Mouse (Mus musculus) urinary bladder, postnatal 36 days (tissue): Measurements from ENCODE around the gene Hpgd.
"Not testable (repeated sequence)": the region's sequence is repeated elsewhere in the genome, so short reads cannot be mapped to it uniquely, and the experiment has no call there.

ENCODE experiments used
- DNase-seq, 2 experiments: peaks; one replicate each; pipeline ENCODE4 v3.0.0; 2022; ENCODE audit warnings: low spot score in 2 of 2, mixed read lengths in 1 of 2

Hpgd gene

DNA sequence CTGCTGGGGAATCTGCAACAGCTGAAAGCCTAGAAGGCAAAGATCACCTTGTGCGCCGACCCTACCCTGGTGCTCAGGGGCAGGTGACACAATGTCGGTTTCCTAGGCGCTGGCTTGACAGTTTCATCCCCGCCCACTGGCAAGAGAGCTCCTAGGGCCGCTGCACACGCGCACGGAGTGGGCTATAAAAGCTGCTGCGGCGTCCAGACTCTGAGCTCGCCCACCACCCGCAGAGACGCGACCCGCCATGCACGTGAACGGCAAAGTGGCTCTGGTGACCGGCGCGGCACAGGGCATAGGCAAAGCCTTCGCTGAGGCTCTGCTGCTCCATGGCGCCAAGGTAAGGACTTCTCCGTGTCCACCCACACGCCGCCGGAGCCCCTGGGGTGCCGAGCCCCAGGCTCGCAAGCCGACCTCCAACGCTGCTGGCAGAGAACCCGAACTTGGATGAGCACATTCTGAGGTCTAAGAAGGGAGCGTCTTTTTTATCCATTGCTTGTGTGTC, at the start of gene Hpgd:
Hpgd (plus strand) TSS at position 213 of the 505 bp plus-strand sequence.
- DNase-seq: peak; percentile 76 to 77

DNA sequence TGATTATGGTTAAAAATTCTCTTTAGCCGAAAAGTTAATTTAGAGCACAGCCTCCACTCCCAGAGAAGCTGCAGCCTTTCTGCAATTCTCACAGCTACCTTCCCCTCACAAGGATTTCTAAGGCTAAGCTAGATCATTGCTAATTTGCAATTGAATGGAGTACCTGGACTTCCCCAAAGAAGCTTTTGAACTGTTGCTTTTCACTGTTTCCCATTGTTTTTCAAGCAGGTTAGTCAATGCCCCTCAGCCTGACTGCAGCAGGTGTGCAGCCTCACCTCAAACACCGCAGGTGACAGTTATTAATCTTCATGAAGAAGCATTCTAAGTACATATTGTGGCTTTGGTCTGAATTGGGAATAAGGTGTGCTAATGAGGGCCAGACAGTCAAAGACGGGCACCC, 42.7 kb upstream of the Hpgd start:
- DNase-seq: not testable (repeated sequence)

DNA sequence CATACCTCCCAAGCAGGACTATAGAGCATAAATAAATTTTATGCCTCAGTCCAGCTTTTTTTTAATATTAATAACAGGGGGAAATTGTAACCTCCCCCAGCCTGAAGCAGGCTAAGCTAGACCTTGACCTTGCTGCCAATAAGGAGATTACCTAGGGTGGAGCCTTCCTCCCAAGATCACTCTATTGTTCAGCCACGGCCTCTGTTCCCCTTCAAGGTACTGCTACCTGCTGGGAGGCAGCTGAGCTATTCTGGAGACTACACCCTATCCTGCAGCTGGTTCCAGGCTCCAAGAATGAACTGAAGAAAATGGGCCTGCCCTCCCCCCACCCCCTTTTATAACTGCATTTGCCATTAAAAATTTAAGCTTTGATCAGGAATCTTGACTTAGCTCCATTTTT, 42.1 kb upstream of the Hpgd start:
- DNase-seq: no peak

DNA sequence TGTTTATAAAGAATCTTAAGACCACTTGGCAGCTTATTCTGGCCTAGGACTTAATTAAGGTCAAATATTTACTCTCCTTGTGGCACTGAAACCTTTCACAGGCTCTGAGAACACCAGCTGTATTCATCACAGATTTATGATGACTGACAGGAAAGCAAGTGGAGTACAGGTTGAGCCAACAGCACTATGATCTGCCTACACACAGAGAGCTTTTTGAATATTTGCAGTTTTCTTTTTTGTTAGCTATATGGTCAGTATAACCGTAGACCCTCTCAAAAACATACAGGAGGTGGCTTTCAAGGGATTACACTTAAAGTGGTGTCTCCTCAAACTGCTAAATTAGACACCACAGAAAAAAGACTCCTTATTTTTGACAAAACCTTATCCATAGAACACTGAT, 33.2 kb upstream of the Hpgd start:
- no peak for DNase-seq

DNA sequence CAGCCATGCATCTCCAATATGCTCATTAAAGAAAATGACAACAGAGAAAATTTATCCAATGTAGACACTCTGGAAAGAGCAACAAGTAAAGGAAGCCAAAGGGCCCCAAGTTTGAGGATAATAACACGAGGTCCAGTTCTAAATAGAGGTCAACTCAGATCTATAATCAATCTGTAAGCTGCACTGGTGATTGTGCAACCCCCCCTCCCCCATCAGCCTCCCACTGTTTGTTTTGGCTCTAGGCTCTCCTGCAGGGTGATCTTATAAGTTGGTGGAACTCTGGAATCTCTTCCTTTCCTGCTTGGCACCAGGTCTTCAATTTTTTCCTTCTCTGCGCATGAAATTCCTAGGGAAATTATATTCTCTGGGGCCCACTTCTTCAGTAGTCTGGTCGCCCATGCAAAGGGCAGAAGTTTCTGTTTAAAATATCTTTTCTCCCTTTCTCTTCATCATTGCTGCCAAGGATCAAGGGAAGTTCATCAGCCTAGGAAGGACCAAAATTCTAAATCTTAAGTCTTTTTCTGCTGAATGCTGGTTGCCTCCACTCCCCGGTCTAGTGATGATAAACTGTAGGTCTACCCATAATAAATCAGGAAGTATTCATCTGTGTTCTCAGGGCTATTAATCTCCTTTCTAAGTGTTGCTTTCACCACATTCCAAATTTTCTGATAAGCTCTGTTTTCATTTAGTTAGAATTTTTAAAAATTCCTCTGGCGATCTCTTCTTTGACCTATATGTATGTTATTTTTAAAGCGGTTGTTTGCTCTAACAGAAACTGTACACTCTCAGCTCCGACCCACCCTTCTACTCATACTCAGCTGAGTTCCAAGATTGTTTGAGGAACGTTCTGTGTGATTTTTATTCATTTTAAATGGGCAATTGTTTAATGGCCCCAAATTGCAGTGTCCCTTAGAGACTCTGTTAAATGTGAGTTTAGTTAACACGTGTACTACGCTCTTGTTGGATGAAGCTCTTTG, 24.4 kb upstream of the Hpgd start:
- peak in 1 of 2 experiments; percentile 70 for DNase-seq

DNA sequence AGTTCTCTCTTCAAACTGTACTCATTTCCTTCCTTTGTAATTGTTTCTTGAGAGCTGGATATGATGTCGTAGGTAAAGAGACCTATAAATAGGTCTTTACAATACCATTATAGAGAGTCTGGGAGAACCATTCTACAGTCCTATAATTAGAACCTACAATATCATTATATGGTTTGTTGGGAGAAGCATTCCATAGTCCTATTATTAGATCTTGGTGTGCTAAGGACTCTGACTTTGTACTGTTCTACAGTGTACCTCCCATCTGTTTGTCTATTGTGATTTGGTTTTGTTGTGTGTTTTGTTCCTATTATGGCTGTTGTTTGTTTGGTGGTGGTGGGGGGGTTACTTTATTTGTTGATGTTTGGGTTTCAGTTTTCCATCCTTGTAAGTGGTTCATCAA, 21.5 kb upstream of the Hpgd start:
- DNase-seq: no peak

DNA sequence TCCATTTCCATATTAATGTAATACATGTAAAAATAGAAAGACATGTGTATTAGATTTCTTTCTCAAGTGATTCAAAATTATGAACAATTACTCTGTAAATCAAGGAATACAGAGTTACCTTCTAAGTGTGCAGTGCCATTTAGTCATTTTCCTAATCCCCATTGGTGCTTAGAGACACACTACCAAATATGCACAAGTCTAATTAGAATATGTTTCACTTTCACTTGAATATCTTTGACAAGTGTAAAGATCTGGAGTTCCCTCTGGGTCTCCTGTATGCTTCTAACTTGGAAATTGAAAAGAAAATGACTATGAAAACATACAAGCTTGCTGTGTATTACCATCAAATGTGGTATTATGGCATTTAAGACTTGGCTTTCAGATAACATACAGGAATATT, 19.1 kb upstream of the Hpgd start:
- DNase-seq: no peak

DNA sequence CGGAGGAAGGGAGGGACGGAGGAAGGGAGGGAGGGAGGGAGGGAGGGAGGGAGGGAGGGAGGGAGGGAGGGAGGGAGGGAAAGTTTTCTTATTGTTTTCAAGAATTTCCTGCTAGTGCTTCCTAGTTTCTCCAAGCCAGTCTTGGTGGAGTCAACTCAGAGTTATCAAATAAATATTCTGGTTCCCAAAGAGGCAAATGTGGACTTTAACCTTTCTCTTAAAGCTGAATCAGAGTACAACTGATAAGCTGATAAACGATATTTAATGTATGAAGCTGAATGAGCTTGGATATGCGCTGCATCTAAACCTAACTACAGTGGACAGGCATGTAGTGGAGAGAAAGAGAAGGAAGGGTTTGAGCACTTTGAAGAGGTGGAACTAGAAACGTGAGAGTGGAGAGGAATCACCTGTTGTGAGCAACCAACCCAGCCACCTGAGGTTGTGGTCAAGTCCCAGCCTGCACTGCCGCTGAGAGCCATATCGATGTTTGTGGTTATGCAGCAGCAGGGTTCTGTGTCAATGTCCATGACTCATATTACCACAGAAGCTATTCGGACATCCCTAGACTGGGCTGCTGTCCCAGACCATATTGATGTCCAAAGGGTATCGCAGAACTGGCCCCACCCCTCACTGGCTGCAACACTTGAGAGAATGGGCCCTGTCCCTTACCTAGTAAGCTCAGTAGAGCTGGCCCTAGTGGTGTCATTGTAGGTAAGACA, 16.4 kb upstream of the Hpgd start:
- peak; percentile 69 to 71 for DNase-seq

DNA sequence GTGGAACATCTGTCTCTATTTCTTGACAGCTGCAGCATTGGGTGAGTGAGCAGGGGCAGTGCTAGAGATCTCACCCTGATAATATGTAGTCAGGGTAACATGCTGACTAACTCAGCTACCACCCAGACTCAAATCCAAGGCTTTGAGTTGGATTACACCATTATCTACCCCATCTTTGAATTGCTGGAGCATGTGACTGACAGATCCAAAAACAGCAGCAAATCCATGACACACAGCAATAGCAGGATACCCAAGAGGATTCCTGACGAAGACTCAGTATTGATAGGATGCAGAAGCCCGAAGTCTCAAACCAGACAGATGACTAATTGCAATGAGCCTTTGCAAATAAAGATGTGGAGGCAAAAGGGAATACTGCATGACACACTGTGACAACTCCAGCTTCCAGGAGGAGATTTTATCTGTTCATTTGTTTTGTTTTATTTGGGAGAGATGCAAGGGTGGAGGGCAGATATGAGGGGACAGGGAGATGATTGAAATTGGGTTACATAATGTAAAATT, 15.8 kb upstream of the Hpgd start:
- no peak for DNase-seq

DNA sequence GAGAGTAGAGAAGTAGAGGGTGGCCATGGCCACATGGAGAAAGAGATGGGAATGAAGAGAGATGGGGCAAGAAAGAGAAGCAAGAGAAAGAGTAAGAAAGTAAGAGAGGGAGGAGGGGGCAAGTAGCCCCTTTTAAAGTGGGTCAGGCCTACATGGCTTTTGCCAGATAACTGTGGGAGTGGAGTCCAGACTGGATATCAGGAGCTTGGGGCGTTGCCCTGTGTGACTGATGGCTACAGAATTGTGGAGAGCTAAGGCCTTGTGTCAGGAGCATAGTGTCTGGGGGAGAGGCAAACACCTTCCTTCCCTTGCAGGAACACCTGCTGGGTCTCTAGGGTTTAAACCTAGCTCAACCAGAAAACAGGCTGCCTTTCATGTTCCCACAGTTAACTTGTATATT, 10.4 kb upstream of the Hpgd start:
- DNase-seq: no peak

DNA sequence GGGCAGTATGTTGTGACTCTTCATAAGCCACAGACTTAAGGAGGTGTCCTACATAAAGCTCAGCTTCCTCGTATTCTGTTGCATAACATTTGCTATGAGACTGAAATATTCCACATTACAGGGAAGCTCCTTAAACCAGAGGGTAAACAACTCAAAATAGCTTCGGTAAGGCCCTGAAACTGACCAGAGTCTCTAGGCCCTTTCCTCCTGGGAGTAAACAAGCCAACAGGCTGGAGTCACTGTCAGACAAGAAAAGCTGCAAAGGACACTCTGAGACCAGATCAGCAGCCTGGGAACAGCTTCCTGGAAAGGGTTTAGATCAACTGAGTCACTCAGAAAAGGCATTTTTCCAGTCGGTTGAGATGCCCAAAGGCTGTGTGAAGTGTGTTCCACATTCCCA, 9.4 kb upstream of the Hpgd start:
- DNase-seq: no peak

DNA sequence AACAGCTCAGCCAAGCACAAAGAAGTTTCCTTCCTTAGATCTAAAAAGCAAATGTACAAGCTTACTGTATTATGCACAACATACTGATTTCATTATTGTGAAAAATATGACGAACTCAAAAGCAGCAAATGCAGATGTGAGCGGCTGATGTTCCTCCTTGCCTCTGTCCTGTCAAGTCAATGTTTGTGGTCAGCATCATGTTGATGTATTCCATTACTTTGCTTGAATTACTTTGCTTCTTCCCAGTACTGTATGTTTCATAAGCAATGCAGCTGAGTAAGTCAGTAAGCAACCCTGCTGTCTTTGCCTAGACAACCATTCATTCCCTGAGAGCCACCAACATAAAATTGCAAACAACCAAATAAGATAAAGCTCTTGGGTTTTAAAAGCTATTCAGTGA, 7.7 kb upstream of the Hpgd start:
- DNase-seq: no peak

DNA sequence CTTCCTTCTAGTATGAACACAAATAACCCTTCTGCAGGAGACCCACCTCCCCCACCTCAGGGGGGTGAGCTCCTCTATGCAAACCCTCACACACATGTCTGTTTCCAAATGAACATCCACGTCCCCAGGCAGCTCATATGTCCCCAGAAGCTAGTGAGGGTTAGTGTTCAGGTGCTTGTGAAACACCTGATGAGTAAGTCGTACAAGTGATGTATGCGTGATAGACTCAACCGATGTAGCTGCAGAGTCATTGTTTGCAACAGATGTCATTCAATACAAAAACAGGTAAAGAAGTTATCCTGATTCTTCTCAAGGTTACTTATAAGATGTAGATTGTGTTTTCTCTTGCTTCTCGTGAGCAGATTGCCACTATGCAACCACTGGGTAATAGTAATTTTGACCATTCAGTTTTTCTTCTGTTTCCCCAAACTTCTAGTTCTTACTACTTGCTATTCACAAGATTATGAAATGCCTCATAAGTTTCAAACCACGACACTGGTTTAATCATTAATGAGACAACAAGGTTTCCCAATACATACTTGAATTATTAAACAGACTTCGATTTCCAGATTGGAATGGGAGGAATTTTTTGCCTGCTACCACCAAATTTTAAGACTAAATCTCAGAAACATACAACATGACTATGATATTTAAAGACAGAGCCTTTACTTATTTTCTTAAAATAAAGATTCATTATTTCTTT, 6.9 kb upstream of the Hpgd start:
- no peak for DNase-seq

DNA sequence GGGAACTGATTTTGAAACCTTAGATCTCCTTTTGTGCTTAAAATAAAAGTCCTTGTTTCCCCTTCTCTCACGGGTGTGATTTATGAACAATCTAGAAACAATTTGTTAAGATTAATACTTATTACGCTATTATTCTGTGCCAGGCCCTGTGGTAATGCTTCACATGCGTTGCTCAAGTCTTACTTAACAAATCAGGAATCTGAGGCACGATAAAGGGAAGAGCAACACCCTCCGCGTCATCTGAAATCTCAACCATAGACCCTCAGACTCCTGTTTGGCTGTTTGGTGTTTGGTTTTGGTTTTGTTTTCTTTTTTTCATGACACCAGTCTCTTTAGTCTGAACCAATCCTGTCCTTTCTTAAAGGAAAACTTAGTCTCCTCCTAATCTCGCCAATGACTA, 2.1 kb upstream of the Hpgd start:
- DNase-seq: no peak

DNA sequence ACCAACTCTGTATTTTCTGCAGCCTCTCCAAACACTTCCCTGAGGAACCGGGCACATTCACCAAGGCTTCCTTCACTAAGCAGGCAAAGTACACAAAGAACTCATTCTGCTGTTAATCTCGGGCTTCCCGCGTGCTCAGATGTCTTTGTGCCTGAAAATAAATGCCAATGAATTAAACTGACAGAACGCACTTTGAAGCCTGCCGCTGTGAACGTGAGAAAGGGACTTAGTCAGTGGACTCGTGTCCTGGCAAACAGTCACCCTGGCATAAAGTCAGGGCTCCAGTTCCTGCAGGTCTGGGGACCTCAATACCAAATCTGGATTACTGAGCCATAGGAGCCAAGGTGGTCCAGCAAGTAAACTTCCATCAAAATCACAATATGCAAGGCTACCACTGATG, 905 bp upstream of the Hpgd start:
- DNase-seq: peak; percentile 42 to 49

DNA sequence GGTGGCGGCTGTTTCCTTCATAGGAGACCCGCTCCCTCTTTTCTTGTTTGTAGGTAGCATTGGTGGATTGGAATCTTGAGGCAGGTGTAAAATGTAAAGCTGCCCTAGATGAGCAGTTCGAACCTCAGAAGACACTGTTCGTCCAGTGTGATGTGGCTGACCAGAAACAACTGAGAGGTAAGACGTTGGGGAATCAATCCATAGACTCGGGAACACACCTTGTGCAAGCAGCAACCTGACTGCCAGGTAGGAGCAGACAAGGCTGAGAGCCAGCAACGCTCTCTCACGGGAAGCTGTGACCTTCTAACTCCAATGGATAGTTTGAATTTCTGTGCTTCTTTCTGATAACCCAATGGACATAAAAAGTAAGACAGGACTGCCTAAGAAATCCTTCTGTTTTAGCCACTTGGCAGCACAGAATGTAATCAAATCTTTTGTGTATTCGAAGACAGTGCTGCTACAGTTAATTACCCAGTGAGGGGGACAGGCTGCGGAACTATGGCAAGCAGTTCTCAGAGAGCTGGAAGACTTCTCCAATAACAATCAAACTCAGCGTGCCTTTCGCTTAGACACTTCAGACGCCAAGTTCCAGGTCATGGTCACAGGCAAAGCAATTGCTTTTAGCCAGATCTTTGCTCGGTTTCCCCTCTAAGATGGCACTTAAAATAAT, 636 bp downstream of the Hpgd start:
- DNase-seq: peak in 1 of 2 experiments; percentile 34

DNA sequence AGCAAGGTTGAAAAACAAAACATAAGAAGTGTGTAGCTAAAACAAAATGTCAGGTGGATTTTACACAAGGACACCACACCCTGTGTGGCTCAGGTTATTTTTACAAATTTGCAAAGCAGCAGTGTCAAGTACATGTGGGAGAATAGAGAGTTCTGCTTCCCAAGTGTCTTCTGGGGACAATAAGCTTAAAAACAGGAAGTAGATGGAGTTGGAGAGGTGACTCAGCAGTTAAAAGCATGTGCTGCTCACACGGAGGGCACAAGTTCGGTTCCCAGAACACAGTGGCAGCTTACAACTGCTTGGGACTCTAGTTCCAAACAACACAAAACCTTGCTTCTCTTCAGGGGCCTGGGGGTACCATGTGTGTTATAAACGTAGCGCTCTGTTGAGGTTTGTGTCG, 5.0 kb downstream of the Hpgd start:
- DNase-seq: no peak

DNA sequence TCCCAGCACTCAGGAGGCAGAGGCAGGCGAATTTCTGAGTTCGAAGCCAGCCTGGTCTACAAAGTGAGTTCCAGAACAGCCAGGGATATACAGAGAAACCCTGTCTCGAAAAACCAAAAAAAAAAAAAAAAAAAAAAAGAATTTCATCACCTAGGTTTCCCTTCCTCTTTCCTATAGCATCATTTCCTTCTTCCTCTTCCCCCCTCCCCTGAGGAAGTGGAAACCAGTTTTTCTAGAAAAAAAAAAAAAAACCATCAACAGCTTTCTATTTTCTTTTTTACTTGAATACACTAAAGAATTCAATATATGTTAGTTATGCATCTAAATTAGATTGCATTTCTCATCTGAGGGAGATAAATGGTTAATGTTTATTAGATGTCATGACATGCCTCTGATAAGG, 6.9 kb downstream of the Hpgd start:
- not testable (repeated sequence) for DNase-seq

DNA sequence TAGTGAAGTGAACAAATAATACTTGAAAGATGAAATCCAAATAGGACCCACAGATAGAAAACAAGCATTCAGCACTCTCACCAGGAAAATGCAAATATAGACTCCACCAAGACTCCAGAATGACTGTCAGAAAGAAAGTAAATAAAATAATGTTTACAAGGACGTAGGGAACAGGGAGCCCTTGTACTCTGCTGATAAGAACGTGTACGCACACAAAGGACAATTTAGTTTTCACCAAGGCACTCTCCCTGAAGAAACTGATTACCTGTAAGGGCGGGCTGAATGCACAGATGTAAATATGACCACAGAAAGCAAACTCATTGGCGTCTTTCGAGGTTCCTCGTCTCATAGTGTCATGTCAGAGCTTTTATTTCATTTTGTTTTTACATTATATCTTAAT, 10.2 kb downstream of the Hpgd start:
- DNase-seq: no peak

DNA sequence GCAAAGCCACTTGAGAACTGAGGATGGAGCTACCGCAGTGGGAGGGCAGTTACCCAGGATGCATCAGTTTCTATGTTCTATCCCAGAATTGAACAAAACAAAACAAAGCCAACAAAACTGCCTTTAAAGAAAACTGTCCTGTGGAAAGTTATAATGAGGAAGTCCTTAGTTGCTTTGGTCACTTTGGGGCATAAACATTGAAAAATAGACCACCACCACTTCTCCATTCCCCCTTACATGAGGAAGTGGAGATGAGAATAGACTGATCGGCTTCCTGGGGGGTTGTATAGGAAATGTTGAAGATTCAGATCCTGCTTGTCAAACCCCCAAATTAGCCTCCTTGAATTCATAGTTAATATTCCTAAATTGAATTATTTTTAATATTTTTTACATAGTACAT, 19.2 kb downstream of the Hpgd start:
- no peak for DNase-seq

DNA sequence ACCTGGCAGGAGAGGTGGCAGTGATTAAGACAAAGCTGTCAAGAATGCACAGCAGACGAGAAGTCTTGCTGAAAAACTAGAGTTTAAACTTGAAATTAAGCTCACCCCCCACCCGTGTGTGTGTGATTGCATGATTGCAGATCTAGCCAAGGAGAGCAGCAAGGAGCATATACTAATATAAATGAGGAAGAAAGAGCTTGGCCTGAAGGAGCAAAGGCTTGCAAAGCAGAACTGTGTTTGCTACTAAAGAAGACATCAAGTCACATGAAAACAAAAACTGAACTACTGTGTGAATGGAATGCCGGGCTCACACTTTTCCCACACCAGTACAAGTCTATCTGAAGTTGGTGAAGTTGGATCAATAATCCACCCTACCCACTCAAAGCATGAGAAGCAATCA, 20.8 kb downstream of the Hpgd start:
- no peak for DNase-seq
